Mouse (Mus musculus) brain, embryonic 14.5 days (tissue): ENCODE results near the gene Camta1.

Source experiments
- CTCF ChIP-seq: fragments of 200-500 bp; IDR thresholded peaks from 2 replicates; pipeline ENCODE4 v1.5.1; 2012; ENCODE audit warnings: inconsistent platforms, mild to moderate bottlenecking, moderate library complexity, borderline replicate concordance; ENCODE audit not compliant: insufficient read depth, insufficient read length; ENCODE audit errors: extremely low read depth
- POLR2A ChIP-seq: fragments of 200-500 bp; IDR thresholded peaks from 2 replicates; pipeline ENCODE4 v1.6.1; 2012; ENCODE audit warnings: mild to moderate bottlenecking, inconsistent platforms, borderline replicate concordance; ENCODE audit not compliant: poor library complexity, insufficient read depth, insufficient read length, severe bottlenecking; ENCODE audit errors: extremely low read depth

GRCm38 (mm10) chr4:150914290-150914733 is 947.4 kb downstream of the Camta1 start, which contains the start of the genes Park7 and Tnfrsf9:
- peak; percentile 83; the same call in 1 of the 2 replicates for TF ChIP-seq POLR2A
- peak; percentile 82 for TF ChIP-seq CTCF
